Mouse (Mus musculus): ENCODE results near the gene Inpp5k. TPM values are rescaled to one million over a fixed set of nuclear protein-coding genes. Genes with fewer than 3 reads are reported as not detected.

The Inpp5k gene
- polyA plus RNA-seq, 1 experiment from 2014 or later = 43.4 TPM

DNA sequence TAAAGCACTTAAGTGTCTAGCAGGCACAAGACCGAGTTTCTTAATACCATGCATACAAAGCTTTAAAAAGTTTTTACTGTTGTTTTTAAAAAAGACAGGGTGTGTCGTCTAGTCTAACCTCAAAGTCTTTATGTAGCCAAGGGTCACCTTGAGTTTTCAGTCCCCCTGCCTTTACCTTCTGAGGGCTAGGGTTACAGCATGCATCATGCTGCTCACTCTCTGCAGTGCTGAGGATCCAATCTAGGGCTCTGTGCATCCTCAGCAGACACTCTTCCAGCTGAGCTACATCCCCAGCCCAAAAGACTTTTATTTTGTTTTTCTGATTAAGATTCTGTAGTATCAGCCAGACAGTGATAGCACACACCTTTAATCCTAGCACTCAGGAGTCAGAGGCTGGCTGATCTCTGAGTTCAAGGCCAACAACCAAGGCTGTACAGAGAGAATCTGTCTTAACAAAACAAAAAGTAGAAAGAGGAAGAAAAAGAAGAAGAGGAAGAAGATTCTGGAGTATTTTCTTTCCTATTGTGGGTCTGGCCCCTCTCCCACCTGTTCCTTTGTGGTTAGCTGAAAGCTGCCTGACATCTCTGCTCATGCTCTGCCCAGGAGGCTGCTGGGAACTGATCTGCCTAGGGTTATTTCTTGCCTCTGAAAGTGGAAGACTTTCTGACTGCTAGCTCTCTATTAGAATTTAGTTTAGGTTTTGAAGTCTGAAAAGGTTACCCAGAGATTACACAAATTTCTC, 8.0 kb upstream of the Inpp5k start:
- H3K4me2 ChIP-seq (replicated peaks) = no peak overlapping the region
- no peak overlapping the region for H3K4me3 ChIP-seq (replicated peaks)
- no peaks in the 10 kb centered on the region for H3K4me1 ChIP-seq (replicated peaks)
- no peak overlapping the region for H3K27ac ChIP-seq
- peaks cover 79% of the 10 kb centered on the region for H3K36me3 ChIP-seq
- 83% methylated on average over 2 of the region's 2 CpGs for WGBS
- H3K9ac ChIP-seq (replicated peaks) = no peak overlapping the region
- H3K9me3 ChIP-seq = no peaks in the 10 kb centered on the region
- H3K27me3 ChIP-seq = no peaks in the 10 kb centered on the region
- ATAC-seq = no peak

DNA sequence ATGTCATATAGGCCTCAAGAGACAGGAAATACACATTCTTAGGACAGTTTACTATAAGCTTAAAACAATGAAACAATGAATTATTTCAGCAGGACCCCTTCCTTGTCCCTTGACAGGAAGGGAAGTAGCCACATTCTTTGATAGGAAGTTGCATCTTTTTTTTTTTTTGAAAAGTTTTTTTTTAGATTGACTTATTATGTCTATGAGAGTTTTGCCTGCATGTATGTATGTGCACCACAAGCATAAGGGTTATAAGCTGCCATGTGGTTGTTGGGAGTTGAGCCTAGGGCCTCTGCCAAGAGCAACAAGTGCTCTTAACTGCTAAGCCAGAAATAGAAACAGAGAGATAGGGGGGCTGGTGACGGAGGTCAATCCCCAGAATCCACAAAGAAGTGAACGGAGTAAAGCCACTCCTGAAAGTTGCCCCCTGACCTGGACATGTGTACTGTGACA, 6.7 kb upstream of the Inpp5k start:
- Histone ChIP-seq H3K9me3 (no peaks in the 10 kb centered on the region), H3K4me3 (replicated peaks) (no peak overlapping the region), H3K36me3 (peaks cover 80% of the 10 kb centered on the region), H3K4me1 (replicated peaks) (no peaks in the 10 kb centered on the region), H3K27me3 (no peaks in the 10 kb centered on the region), H3K27ac (no peak overlapping the region), H3K4me2 (replicated peaks) (no peak overlapping the region), H3K9ac (replicated peaks) (no peak overlapping the region)
- ATAC-seq = no peak
- WGBS = 80% methylated on average over 2 of the region's 2 CpGs

DNA sequence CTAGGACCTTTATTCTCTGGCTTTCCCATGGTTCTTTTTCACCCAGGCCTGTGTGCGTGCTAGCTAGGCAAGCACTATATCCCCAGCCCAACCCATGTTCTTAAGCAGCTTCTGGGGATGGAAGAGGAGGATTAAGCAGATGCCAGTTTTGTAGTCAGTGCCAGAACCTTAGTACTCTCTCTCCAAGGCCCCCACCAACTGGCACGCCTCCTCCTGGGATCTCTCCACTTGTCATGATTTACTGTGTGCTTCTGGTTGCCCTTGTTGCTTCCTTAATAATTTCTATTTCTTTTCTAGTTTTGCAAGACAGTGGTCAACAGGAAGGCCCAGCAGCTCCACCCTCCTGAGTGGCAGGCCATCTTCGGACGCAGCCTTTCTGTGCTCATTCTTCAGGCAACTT, 5.0 kb upstream of the Inpp5k start:
- H3K27ac ChIP-seq = no peak overlapping the region

DNA sequence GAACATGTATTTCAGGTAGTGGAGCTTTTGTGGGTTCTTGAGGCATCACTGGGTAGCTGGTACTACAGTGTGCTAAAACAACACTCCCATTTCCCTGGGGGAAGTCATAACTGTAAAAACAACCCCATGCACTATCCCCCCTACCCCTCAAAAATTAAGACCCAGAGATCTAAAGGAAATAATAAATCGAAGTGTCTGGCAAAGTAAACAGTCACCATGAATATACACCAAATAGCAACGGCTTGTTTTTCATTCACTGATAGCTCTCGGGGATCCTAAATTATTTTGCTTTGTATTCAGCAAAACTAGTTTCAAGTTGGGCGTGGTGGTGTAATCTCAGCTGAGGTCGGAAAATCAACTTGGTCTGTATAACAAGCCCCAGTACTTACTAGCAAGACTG, 690 bp upstream of the Inpp5k start:
- Histone ChIP-seq H3K27ac (peak overlapping the region; percentile 58; the same call in 1 of the 2 replicates), H3K9ac (replicated peaks) (peak overlapping the region; percentile 70), H3K4me2 (replicated peaks) (peak overlapping the region; percentile 81), H3K36me3 (peaks cover 46% of the 10 kb centered on the region), H3K4me1 (replicated peaks) (peaks cover 22% of the 10 kb centered on the region), H3K27me3 (no peaks in the 10 kb centered on the region), H3K9me3 (no peaks in the 10 kb centered on the region), H3K4me3 (replicated peaks) (peak overlapping the region; percentile 62)
- 17% methylated on average over 5 of the region's 5 CpGs for WGBS
- ATAC-seq = no peak

More for the DNA sequence above, 5.0 kb upstream of the Inpp5k start:
- H3K9ac ChIP-seq (replicated peaks) = no peak overlapping the region
- H3K9me3 ChIP-seq = no peaks in the 10 kb centered on the region
- H3K36me3 ChIP-seq = peaks cover 63% of the 10 kb centered on the region
- no peak overlapping the region for H3K4me2 ChIP-seq (replicated peaks)
- 95% methylated on average over 4 of the region's 4 CpGs for WGBS
- ATAC-seq = no peak
- no peaks in the 10 kb centered on the region for H3K27me3 ChIP-seq
- H3K4me3 ChIP-seq (replicated peaks) = no peak overlapping the region
- peaks cover 8% of the 10 kb centered on the region for H3K4me1 ChIP-seq (replicated peaks)

DNA sequence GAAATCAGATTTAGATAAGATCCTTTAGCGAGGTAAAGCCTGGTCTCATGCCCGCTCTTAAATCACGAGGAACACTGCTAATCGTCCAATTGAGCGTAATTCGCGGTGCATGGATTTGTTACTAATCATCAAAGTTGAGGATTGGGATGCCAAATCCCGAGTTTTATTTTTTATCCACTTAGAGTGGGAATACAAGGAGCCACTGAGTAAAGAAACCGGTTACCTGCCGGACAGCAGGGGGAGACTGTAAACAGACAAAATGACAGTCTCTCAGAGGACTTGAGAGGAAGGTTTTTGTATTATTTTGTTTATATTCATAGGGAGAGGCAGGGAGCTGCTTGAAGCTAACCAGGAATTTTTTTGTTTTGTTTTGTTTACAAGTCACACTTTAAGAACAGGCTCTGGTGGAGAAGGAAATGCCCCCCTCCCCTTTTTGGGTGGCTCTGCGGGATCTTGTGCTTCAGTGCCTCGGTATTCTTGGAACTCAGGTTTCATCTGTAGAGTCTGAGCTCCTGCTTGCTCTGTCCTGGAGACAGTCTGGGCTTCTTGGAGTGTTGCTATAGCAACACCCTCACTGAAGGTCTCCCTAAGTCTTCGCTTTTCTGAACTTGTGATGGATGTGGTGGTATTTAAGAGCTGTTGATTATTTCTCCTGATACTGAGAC, 905 bp downstream of the Inpp5k start:
- H3K27ac ChIP-seq = no peak overlapping the region
- peaks cover 46% of the 10 kb centered on the region for H3K36me3 ChIP-seq
- H3K9ac ChIP-seq (replicated peaks) = peak overlapping the region; percentile 70
- peak overlapping the region; percentile 81 for H3K4me2 ChIP-seq (replicated peaks)
- peak overlapping the region; percentile 62 for H3K4me3 ChIP-seq (replicated peaks)
- no peaks in the 10 kb centered on the region for H3K27me3 ChIP-seq
- peaks cover 22% of the 10 kb centered on the region for H3K4me1 ChIP-seq (replicated peaks)
- 9% methylated on average over 13 of the region's 13 CpGs for WGBS
- ATAC-seq = no peak
- no peaks in the 10 kb centered on the region for H3K9me3 ChIP-seq

DNA sequence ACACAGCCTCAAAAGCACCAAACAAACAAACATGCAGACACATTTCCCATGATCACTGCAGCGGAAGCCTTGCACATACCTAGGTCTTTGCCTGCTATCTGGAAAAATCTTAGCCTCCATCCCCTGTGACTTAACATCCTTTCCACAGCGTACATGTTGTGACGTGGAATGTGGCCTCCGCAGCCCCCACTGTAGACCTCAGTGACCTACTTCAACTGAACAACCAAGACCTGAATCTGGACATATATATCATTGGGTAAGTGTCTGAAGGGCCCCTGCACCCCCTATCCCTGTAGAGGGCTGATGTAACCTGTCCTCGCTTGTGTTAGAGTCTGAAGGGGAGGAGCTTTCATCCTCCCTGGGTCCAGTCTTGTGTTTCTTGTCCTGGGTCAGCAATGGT, 2.1 kb downstream of the Inpp5k start:
- Histone ChIP-seq H3K4me3 (replicated peaks) (no peak overlapping the region), H3K4me2 (replicated peaks) (no peak overlapping the region), H3K9me3 (no peaks in the 10 kb centered on the region), H3K36me3 (peaks cover 48% of the 10 kb centered on the region), H3K27me3 (no peaks in the 10 kb centered on the region), H3K9ac (replicated peaks) (0 out of 2 replicates have a peak overlapping the region, but pooled peaks have one; percentile 45), H3K27ac (no peak overlapping the region), H3K4me1 (replicated peaks) (peaks cover 22% of the 10 kb centered on the region)
- WGBS = 97% methylated on average over 5 of the region's 5 CpGs
- no peak for ATAC-seq

DNA sequence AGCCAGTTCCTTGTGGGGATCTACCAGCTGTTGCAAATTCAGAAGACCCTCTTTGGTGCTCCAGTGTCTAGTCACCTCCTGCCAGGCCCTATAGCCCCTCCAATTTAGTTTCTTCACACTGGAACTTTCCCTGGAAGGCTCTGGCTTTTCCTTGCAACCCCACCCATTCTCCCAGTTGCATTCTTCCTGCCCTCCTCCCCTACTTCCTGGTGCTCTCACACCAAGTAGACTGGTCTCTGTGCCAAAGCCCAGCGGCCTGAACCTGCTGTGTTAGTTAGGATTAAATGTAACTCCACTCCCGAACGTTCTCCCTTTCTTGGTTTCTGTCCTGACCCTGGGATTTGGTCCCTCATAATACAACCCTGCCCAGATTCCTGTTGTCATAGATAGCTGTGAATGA, 4.0 kb downstream of the Inpp5k start:
- no peaks in the 10 kb centered on the region for H3K9me3 ChIP-seq
- no peak overlapping the region for H3K4me3 ChIP-seq (replicated peaks)
- peaks cover 19% of the 10 kb centered on the region for H3K4me1 ChIP-seq (replicated peaks)
- H3K36me3 ChIP-seq = peaks cover 45% of the 10 kb centered on the region
- H3K9ac ChIP-seq (replicated peaks) = no peak overlapping the region
- no peak overlapping the region for H3K4me2 ChIP-seq (replicated peaks)
- no peak for ATAC-seq
- whole genome bisulfite sequencing = 77% methylated on average over 3 of the region's 3 CpGs
- no peaks in the 10 kb centered on the region for H3K27me3 ChIP-seq
- no peak overlapping the region for H3K27ac ChIP-seq

DNA sequence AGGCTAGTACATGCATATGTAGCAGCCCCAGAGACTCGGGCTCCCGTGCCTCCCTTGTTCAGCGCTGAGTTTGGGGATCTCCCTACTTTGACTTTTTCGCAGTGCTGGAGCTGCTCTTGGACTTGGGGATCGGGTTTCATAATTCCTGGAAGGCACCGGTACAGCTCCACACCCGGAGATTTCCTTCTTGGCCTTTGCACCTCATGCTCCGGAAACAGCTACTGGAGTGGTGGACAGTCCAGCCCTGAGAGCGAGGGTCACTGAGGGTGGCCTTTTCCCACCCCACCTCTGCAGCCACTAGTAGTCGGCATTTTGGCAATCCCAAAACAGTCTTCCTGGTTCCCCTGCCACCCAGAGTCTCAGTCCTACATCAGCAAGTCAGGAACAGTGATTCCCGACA, 4.5 kb downstream of the Inpp5k start:
- Histone ChIP-seq H3K27me3 (no peaks in the 10 kb centered on the region), H3K4me3 (replicated peaks) (no peak overlapping the region), H3K36me3 (peaks cover 45% of the 10 kb centered on the region), H3K9ac (replicated peaks) (no peak overlapping the region), H3K27ac (no peak overlapping the region), H3K9me3 (no peaks in the 10 kb centered on the region), H3K4me2 (replicated peaks) (no peak overlapping the region), H3K4me1 (replicated peaks) (peaks cover 14% of the 10 kb centered on the region)
- ATAC-seq = no peak
- WGBS = 80% methylated on average over 11 of the region's 11 CpGs

DNA sequence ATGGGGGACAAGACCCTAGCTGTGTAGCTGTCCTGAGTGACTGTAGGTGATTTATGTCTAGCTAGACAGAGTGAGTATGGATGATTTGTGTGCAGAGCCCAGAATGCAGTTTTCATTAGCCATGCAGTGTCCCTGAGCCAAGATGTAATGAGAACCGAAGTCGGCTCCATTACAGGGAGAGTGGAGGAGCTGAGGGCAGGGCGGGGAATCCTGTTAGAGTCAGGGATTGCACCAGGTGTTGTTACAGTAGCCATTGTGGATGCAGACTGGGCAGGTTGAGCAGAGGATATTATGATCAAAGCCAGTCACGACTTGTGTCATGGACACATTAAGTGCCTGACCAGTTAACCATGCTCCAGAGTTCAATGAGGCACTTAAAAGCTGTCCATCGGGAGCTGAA, 12.5 kb downstream of the Inpp5k start:
- H3K9ac ChIP-seq (replicated peaks) = no peak overlapping the region
- H3K27me3 ChIP-seq = no peaks in the 10 kb centered on the region
- WGBS = 93% methylated on average over 5 of the region's 5 CpGs
- no peaks in the 10 kb centered on the region for H3K4me1 ChIP-seq (replicated peaks)
- no peak for ATAC-seq
- no peak overlapping the region for H3K4me3 ChIP-seq (replicated peaks)
- H3K36me3 ChIP-seq = peaks cover 22% of the 10 kb centered on the region
- H3K9me3 ChIP-seq = no peaks in the 10 kb centered on the region
- H3K27ac ChIP-seq = no peak overlapping the region
- no peak overlapping the region for H3K4me2 ChIP-seq (replicated peaks)

DNA sequence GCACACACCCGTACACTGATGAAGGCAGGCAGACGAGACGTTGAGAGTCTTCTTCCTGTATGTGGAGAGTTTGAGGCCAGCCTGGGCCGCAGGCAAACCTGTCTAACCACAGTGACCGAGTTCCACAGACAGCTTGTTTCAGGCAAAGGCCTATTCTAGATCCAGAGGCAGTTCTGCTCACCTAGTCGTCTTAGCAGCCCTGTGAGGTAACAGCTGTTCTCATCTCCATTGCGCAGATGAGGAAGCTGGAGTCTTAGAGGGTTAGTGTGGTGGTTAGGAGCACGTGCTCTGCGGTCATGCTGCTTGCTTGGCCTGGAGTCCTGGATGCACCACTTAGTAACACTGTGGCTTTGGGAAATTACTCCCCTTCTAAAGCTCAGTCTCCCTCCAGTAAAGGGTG, 13.9 kb downstream of the Inpp5k start:
- Histone ChIP-seq H3K27me3 (no peaks in the 10 kb centered on the region), H3K4me2 (replicated peaks) (no peak overlapping the region), H3K36me3 (peaks cover 22% of the 10 kb centered on the region), H3K4me1 (replicated peaks) (no peaks in the 10 kb centered on the region), H3K9ac (replicated peaks) (no peak overlapping the region), H3K4me3 (replicated peaks) (no peak overlapping the region), H3K27ac (no peak overlapping the region), H3K9me3 (no peaks in the 10 kb centered on the region)
- WGBS = 85% methylated on average over 9 of the region's 9 CpGs
- ATAC-seq = no peak

DNA sequence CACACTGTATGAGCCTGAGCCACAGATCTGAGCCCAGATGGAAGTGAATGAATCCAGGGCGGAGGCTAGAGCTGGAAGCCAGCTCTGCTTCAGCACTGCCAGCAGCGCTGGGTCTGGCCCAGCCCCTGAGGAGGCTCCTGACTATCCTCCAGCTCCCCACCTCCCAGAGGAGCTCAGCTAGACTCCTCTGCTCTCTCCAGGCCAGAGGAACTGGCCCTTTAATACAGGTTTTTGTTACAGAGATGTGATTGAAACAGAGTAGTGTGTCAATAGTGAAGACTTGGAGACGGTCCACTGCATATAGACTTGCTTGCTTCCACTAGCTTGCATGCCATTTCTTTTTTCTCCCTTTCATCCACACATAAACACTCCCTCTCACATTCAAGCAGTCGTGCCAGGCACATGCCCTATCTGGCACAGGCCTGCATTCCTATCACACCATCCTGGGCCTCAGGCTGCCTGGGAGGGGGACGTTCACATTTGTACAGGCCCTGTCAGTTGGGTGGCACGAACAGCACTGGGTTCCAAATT, 17.0 kb downstream of the Inpp5k start:
- Histone ChIP-seq H3K4me3 (replicated peaks) (no peak overlapping the region), H3K9ac (replicated peaks) (no peak overlapping the region), H3K27me3 (peaks cover 13% of the 10 kb centered on the region), H3K27ac (no peak overlapping the region), H3K9me3 (no peaks in the 10 kb centered on the region), H3K4me2 (replicated peaks) (no peak overlapping the region), H3K4me1 (replicated peaks) (peaks cover 18% of the 10 kb centered on the region), H3K36me3 (peaks cover 13% of the 10 kb centered on the region)
- 0 out of 2 replicates have a peak, but pooled peaks have one; percentile 15 for ATAC-seq
- WGBS = 73% methylated on average over 6 of the region's 6 CpGs

DNA sequence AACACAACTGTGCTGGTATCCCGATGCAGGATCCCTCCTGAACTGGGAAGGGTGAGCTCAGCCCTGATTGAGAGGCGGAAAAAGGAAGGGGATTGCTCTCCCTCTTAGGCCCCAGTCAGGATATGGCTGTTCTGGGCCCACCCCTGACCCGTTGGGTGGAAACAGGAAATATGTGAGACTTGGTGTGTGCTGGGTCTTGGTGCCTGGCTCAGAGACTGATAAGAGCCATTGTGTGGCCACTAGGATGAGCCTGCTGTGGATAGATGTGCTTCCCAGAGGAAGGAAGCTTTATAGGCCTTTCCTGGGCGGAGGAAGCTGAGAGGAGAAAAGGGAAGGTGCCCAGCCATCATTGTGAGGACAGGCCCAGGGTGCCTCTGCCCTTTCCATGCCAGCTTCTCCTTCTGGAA, 18.4 kb downstream of the Inpp5k start:
- H3K4me2 ChIP-seq (replicated peaks) = no peak overlapping the region
- no peak overlapping the region for H3K4me3 ChIP-seq (replicated peaks)
- 83% methylated on average over 4 of the region's 4 CpGs for WGBS
- H3K27me3 ChIP-seq = peaks cover 27% of the 10 kb centered on the region
- H3K27ac ChIP-seq = no peak overlapping the region
- no peaks in the 10 kb centered on the region for H3K9me3 ChIP-seq
- peaks cover 29% of the 10 kb centered on the region for H3K4me1 ChIP-seq (replicated peaks)
- peaks cover 13% of the 10 kb centered on the region for H3K36me3 ChIP-seq
- H3K9ac ChIP-seq (replicated peaks) = no peak overlapping the region
- ATAC-seq = no peak

All from midbrain, embryonic 13.5 days (tissue).